Mouse (Mus musculus): ENCODE results near the gene Nav1. TPM values are rescaled to one million over a fixed set of nuclear protein-coding genes. Genes with fewer than 3 reads are reported as not detected.

The Nav1 gene
- total RNA-seq, 2 experiments from 2014 or later: 50.5 to 56.8 TPM

Small RNA genes within 50 kb of the gene (microRNA-seq; reads per million reads assigned to microRNA genes)
- gene Mir1231: 2.5 to 3.2 reads per million in 2 experiments

Other genes starting within 250 kb of the Nav1 start
- gene Shisa4, start 232.1 kb downstream of the Nav1 start, total RNA-seq (2021): 100 to 1,000 TPM; 110 to 125 TPM
- gene Ipo9, start 176.8 kb downstream of the Nav1 start, total RNA-seq (2021): 100 to 1,000 TPM; 142 to 153 TPM
- 100 to 1,000 TPM; 272 to 277 TPM for gene Csrp1, start 112.8 kb upstream of the Nav1 start, total RNA-seq (2021)
- gene Phlda3, start 158.8 kb upstream of the Nav1 start, total RNA-seq (2021): 10 to 100 TPM; 13.2 to 13.9 TPM
- 1 to 10 TPM; 1.2 to 1.5 TPM for gene Tnni1, start 172.1 kb upstream of the Nav1 start, total RNA-seq (2021)
- gene Lad1, start 211.3 kb upstream of the Nav1 start, total RNA-seq (2021): 1 to 10 TPM; 1.0 to 1.3 TPM
- 1 to 10 TPM; 1.7 to 2.0 TPM for gene Tnnt2, start 229.1 kb upstream of the Nav1 start, total RNA-seq (2021)

Measured in layer of hippocampus, adult 18-20 months (tissue).